In the genomic region with DNA sequence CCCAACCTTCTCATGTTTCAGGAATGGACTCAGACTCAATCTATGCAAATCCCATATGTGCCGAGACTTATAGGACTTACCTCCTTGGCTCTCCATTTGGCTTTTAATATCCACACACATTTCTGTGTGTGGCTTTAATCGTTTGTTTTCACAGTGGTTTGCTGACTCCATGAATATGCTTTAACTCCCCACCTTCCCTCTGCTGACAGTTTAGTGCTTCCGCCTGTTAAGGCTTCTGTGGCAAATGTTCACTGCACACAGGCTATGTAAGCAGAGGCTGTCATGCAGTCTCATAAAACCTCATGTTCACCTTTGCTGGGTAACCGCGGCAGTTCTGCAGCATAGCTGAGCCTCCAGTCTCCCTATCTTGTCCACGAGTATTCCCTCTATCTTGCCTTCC, we compare ENCODE assay signal across 24 mouse cellular contexts. TPM values are rescaled to one million over a fixed set of nuclear protein-coding genes. Genes with fewer than 3 reads are reported as not detected.
DNase-seq lines count a peak whose midpoint lies in the region; ATAC-seq and TF ChIP-seq lines count a peak whose summit lies in the region.
"Had no signal": no experiment of that assay in that cellular context is flagged by ENCODE, and none has a peak within 500 bp of the region (broad histone marks: within the 10 kb centered on the region; RNA-seq: fewer than 3 reads in every experiment).

No protein-coding gene starts in this region.

- no peaks in the 10 kb centered on the region for H3K36me3 ChIP-seq in intestine, embryonic 14.5 days (ENCODE audit: control insufficient read depth, insufficient read depth, low read length)
- no peaks in the 10 kb centered on the region for H3K36me3 ChIP-seq in intestine, embryonic 15.5 days
- H3K36me3 ChIP-seq in liver, postnatal 0 days (replicated peaks; ENCODE audit: insufficient read depth, low read length): no peaks in the 10 kb centered on the region
- H3K36me3 ChIP-seq in liver, embryonic 11.5 days (ENCODE audit: control insufficient read depth, insufficient read depth, low read length): no peaks in the 10 kb centered on the region
- no peaks in the 10 kb centered on the region for H3K36me3 ChIP-seq in embryonic facial prominence, embryonic 15.5 days
- H3K36me3 ChIP-seq in myocyte (ENCODE audit: control insufficient read depth, insufficient read depth): no peaks in the 10 kb centered on the region
- H3K36me3 ChIP-seq: heart, embryonic 15.5 days; kidney, embryonic 15.5 days; limb, embryonic 15.5 days; midbrain, embryonic 10.5 days; neural tube, embryonic 13.5 days had no signal

- no peak overlapping the region for H3K9ac ChIP-seq in intestine, embryonic 14.5 days (ENCODE audit: low read length)
- no peak overlapping the region for H3K9ac ChIP-seq in intestine, embryonic 15.5 days
- no peak overlapping the region for H3K9ac ChIP-seq in liver, postnatal 0 days (replicated peaks)
- no peak overlapping the region for H3K9ac ChIP-seq in liver, embryonic 11.5 days (ENCODE audit: low read depth, low read length)
- no peak overlapping the region for H3K9ac ChIP-seq in embryonic facial prominence, embryonic 15.5 days
- H3K9ac ChIP-seq: heart, embryonic 15.5 days; kidney, embryonic 15.5 days; limb, embryonic 15.5 days; neural tube, embryonic 13.5 days had no signal

- H3K27ac ChIP-seq in intestine, embryonic 14.5 days (ENCODE audit: low read depth): no peak overlapping the region
- no peak overlapping the region for H3K27ac ChIP-seq in intestine, embryonic 15.5 days
- peak overlapping the region; percentile 36 for H3K27ac ChIP-seq in liver, postnatal 0 days (ENCODE audit: low read depth)
- no peak overlapping the region for H3K27ac ChIP-seq in liver, embryonic 11.5 days (ENCODE audit: low read depth, low read length)
- peak overlapping the region; percentile 36; the same call in 1 of the 2 replicates for H3K27ac ChIP-seq in embryonic facial prominence, embryonic 15.5 days (replicated peaks)
- H3K27ac ChIP-seq: gastrocnemius, adult 2 months; heart, embryonic 15.5 days; kidney, embryonic 15.5 days; limb, embryonic 15.5 days; midbrain, embryonic 10.5 days; neural tube, embryonic 13.5 days had no signal

- TF ChIP-seq EP300 in liver, postnatal 0 days (IDR thresholded peaks at IDR 0.05; ENCODE audit: low read depth): no peak

- H3ac ChIP-seq in myocyte (ENCODE audit: control insufficient read depth, insufficient read length): no peak overlapping the region

- DNase-seq in intestine, embryonic 14.5 days (ENCODE audit: low spot score): peak; percentile 50
- DNase-seq in liver, postnatal 0 days: no peak
- no peak for DNase-seq in liver, embryonic 11.5 days (ENCODE audit: low spot score)
- no peak for DNase-seq in embryo, embryonic 9.5 days (ENCODE audit: extremely low spot score)
- DNase-seq: adrenal gland, postnatal 14 days; cerebellum, adult 11-12 months; cerebellum, adult 9-11 months; gastrocnemius, adult 2 months; gastrocnemius, postnatal 36 days; kidney, adult 18-20 months; kidney, postnatal 25 days; lung, adult 2 months had no signal

- peaks cover 2% of the 10 kb centered on the region; the same call in 1 of the 2 replicates for H3K4me1 ChIP-seq in intestine, embryonic 14.5 days (replicated peaks; ENCODE audit: control insufficient read depth, insufficient read depth, low read length)
- no peaks in the 10 kb centered on the region for H3K4me1 ChIP-seq in intestine, embryonic 15.5 days (replicated peaks)
- peaks cover 12% of the 10 kb centered on the region for H3K4me1 ChIP-seq in liver, postnatal 0 days (ENCODE audit: insufficient read depth)
- H3K4me1 ChIP-seq in liver, embryonic 11.5 days (replicated peaks; ENCODE audit: control insufficient read depth, insufficient read depth, low read length): no peaks in the 10 kb centered on the region
- H3K4me1 ChIP-seq in embryonic facial prominence, embryonic 15.5 days: peaks cover 21% of the 10 kb centered on the region; the same call in 1 of the 2 replicates
- H3K4me1 ChIP-seq: heart, embryonic 15.5 days; neural tube, embryonic 13.5 days had no signal

- H3K79me2 ChIP-seq in myocyte (ENCODE audit: control insufficient read depth, insufficient read depth): no peaks in the 10 kb centered on the region

- TF ChIP-seq CTCF in liver, postnatal 0 days (IDR thresholded peaks at IDR 0.05; ENCODE audit: low read depth): no peak

- H3K9me3 ChIP-seq in intestine, embryonic 14.5 days (ENCODE audit: control insufficient read depth, low read length): no peaks in the 10 kb centered on the region
- H3K9me3 ChIP-seq in intestine, embryonic 15.5 days: no peaks in the 10 kb centered on the region
- no peaks in the 10 kb centered on the region for H3K9me3 ChIP-seq in liver, postnatal 0 days (ENCODE audit: low read length)
- H3K9me3 ChIP-seq in liver, embryonic 11.5 days (ENCODE audit: control insufficient read depth, low read length): no peaks in the 10 kb centered on the region
- H3K9me3 ChIP-seq in embryonic facial prominence, embryonic 15.5 days (replicated peaks): no peaks in the 10 kb centered on the region
- H3K9me3 ChIP-seq: heart, embryonic 15.5 days; kidney, embryonic 15.5 days; limb, embryonic 15.5 days; midbrain, embryonic 10.5 days; neural tube, embryonic 13.5 days had no signal

- H3K27me3 ChIP-seq in intestine, embryonic 14.5 days (replicated peaks; ENCODE audit: control insufficient read depth, insufficient read depth, low read length): no peaks in the 10 kb centered on the region
- no peaks in the 10 kb centered on the region for H3K27me3 ChIP-seq in intestine, embryonic 15.5 days (replicated peaks)
- no peaks in the 10 kb centered on the region for H3K27me3 ChIP-seq in liver, postnatal 0 days (ENCODE audit: insufficient read depth, low read length)
- no peaks in the 10 kb centered on the region for H3K27me3 ChIP-seq in liver, embryonic 11.5 days (replicated peaks; ENCODE audit: control insufficient read depth, insufficient read depth, low read length)
- H3K27me3 ChIP-seq in embryonic facial prominence, embryonic 15.5 days: no peaks in the 10 kb centered on the region
- H3K27me3 ChIP-seq in myocyte (ENCODE audit: control insufficient read depth, insufficient read depth, insufficient read length): no peaks in the 10 kb centered on the region
- H3K27me3 ChIP-seq: heart, embryonic 15.5 days; kidney, embryonic 15.5 days had no signal

- WGBS in intestine, embryonic 14.5 days: 43% methylated on average over 6 of the region's 6 CpGs
- 39% methylated on average over 6 of the region's 6 CpGs for WGBS in intestine, embryonic 15.5 days
- WGBS in liver, postnatal 0 days (ENCODE audit: insufficient replicate concordance): 59% methylated on average over 6 of the region's 6 CpGs
- WGBS in liver, embryonic 11.5 days: 70% methylated on average over 6 of the region's 6 CpGs
- 42% methylated on average over 6 of the region's 6 CpGs for WGBS in embryonic facial prominence, embryonic 15.5 days

- no peak overlapping the region for H3K4me3 ChIP-seq in intestine, embryonic 14.5 days (ENCODE audit: low read depth, low read length)
- H3K4me3 ChIP-seq in intestine, embryonic 15.5 days (replicated peaks): no peak overlapping the region
- no peak overlapping the region for H3K4me3 ChIP-seq in liver, postnatal 0 days (ENCODE audit: low read depth, low read length)
- H3K4me3 ChIP-seq in liver, embryonic 11.5 days (ENCODE audit: low read depth, low read length): no peak overlapping the region
- H3K4me3 ChIP-seq in embryonic facial prominence, embryonic 15.5 days (replicated peaks): no peak overlapping the region
- H3K4me3 ChIP-seq in myocyte: no peak overlapping the region
- H3K4me3 ChIP-seq: erythroblast, embryonic 14.5 days; gastrocnemius, adult 2 months; heart, embryonic 15.5 days; kidney, embryonic 15.5 days; limb, embryonic 15.5 days; midbrain, embryonic 10.5 days; neural tube, embryonic 13.5 days had no signal

- no peak for ATAC-seq in intestine, embryonic 14.5 days (replicated peaks; ENCODE audit: low FRiP score, low TSS enrichment, low read depth)
- ATAC-seq in intestine, embryonic 15.5 days: no peak
- no peak for ATAC-seq in liver, postnatal 0 days
- ATAC-seq in liver, embryonic 11.5 days (replicated peaks; ENCODE audit: low FRiP score): no peak
- no peak for ATAC-seq in embryonic facial prominence, embryonic 15.5 days (ENCODE audit: insufficient number of reproducible peaks, low FRiP score, low TSS enrichment, low read depth)
- ATAC-seq: CD4-positive, CD25-positive, alpha-beta regulatory T cell, adult 4 months; forebrain, embryonic 16.5 days; hindbrain, embryonic 16.5 days had no signal

- no peak for TF ChIP-seq POLR2A in myocyte (IDR thresholded peaks at IDR 0.05; ENCODE audit: insufficient read length, low read depth)

- no peak overlapping the region for H3K4me2 ChIP-seq in intestine, embryonic 14.5 days (ENCODE audit: low read length)
- H3K4me2 ChIP-seq in intestine, embryonic 15.5 days (replicated peaks): no peak overlapping the region
- H3K4me2 ChIP-seq in liver, postnatal 0 days (ENCODE audit: low read depth, low read length): peak overlapping the region; percentile 45
- H3K4me2 ChIP-seq in liver, embryonic 11.5 days: no peak overlapping the region
- H3K4me2 ChIP-seq in embryonic facial prominence, embryonic 15.5 days (replicated peaks): no peak overlapping the region
- peak overlapping the region; percentile 9 for H3K4me2 ChIP-seq in myocyte (ENCODE audit: low read depth)
- H3K4me2 ChIP-seq: heart, embryonic 15.5 days; kidney, embryonic 15.5 days; limb, embryonic 15.5 days; neural tube, embryonic 13.5 days had no signal

TF ChIP-seq in myocyte, 11 proteins besides CTCF, POLR2A, EP300 and RAD21 (continues in another document):
- TF ChIP-seq REST (IDR thresholded peaks at IDR 0.05; ENCODE audit: insufficient read depth, insufficient read length): no peak
- no peak for TF ChIP-seq E2F4 (IDR thresholded peaks at IDR 0.05; ENCODE audit: insufficient read depth)
- no peak for TF ChIP-seq SRF (IDR thresholded peaks at IDR 0.05; ENCODE audit: control insufficient read depth, insufficient read length, low read depth)
- no peak for TF ChIP-seq MAX (IDR thresholded peaks at IDR 0.05; ENCODE audit: low read depth)
- no peak for TF ChIP-seq TCF3 (IDR thresholded peaks at IDR 0.05; ENCODE audit: insufficient read length, low read depth)
- no peak for TF ChIP-seq CEBPB (IDR thresholded peaks at IDR 0.05; ENCODE audit: insufficient read depth, poor library complexity, severe bottlenecking)
- TF ChIP-seq MYOG (IDR thresholded peaks at IDR 0.05; ENCODE audit: control insufficient read depth in 1 of 3, insufficient read depth in 1 of 3, insufficient read length in 2 of 3, low read depth in 2 of 3): no peak
- no peak for TF ChIP-seq POLR2AphosphoS2 (IDR thresholded peaks at IDR 0.05; ENCODE audit: insufficient read length, low read depth)

RNA-seq across cellular contexts. Expression of gene Tgfa, which starts 18.3 kb away (rescaled TPM):
- 6.8 and 7.3 TPM in 2 replicates for polyA plus RNA-seq in intestine, embryonic 14.5 days (2014; fragmentation: Nextera tagmentation; extraction: Ambion mirVana)
- polyA plus RNA-seq in intestine, embryonic 15.5 days (2015; fragmentation: Nextera tagmentation; extraction: Ambion mirVana): 6.3 and 6.5 TPM in 2 replicates
- 3.0 TPM in 2 replicates for polyA plus RNA-seq in liver, postnatal 0 days (2015; fragmentation: Nextera tagmentation; extraction: Ambion mirVana)
- 0.99 and 1.2 TPM in 2 replicates for polyA plus RNA-seq in liver, embryonic 11.5 days (2014; fragmentation: Nextera tagmentation; extraction: Ambion mirVana)
- 6.5 and 8.9 TPM in 2 replicates for polyA plus RNA-seq in embryonic facial prominence, embryonic 15.5 days (2015; fragmentation: Nextera tagmentation; extraction: Ambion mirVana)
- polyA plus RNA-seq in myocyte (2012; fragmentation: generic; extraction: Trizol): 0.20 TPM
- polyA plus RNA-seq: erythroblast, embryonic 14.5 days had no signal

Comparison
In these comparisons a context has a peak if more than half of its experiments do, and no peak if none do; other contexts are left out.
1. H3K27ac ChIP-seq: peak in liver, postnatal 0 days (single experiment) and embryonic facial prominence, embryonic 15.5 days (single experiment); none in intestine, embryonic 14.5 days (single experiment), intestine, embryonic 15.5 days (single experiment) and liver, embryonic 11.5 days (single experiment).
2. H3K4me2 ChIP-seq: peak in liver, postnatal 0 days (single experiment) and myocyte (single experiment); none in intestine, embryonic 14.5 days (single experiment), intestine, embryonic 15.5 days (single experiment), liver, embryonic 11.5 days (single experiment) and embryonic facial prominence, embryonic 15.5 days (single experiment).